Mouse (Mus musculus): Measurements from ENCODE around the gene Aldob. TPM values are rescaled to one million over a fixed set of nuclear protein-coding genes. Genes with fewer than 3 reads are reported as not detected.
A peak's percentile ranks its signal among the peaks of the same experiment; 100 is the strongest.

The Aldob gene
- polyA plus RNA-seq (2014; fragmentation: Nextera tagmentation; extraction: Ambion mirVana): 0.09 and 0.14 TPM in 2 replicates

DNA sequence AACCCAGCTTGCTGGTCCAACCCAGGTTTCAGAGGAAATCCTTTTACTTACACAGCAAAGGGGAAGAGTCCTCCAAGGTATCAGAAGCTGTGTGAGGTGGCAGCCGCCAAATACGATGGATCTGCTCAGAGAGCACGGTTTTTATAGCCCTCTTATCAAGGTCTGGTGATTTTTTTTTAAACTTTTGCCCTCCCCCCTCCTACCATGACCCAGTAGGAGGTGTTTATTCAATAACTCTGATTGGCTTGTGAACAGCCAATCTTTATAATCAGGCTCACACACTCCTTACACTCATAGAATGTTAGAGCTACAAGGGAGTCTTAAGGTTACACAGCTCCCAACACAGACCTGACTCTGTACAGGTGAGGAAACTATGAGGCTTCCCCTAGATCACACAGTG, at the start of gene Aldob:
Gene Aldob, minus strand, starts transcription at position 164 of the 400 bp plus-strand sequence.
- ATAC-seq (ENCODE audit: low read depth) (no peak), DNase-seq (ENCODE audit: low spot score) (no peak)
- Histone ChIP-seq H3K27me3 (replicated peaks; ENCODE audit: control insufficient read depth, insufficient read depth, low read length) (no peaks in the 10 kb centered on the region), H3K4me1 (ENCODE audit: control insufficient read depth, insufficient read depth, low read length) (no peaks in the 10 kb centered on the region), H3K9ac (ENCODE audit: low read depth, low read length) (no peak within 1 kb of the TSS), H3K27ac (replicated peaks; ENCODE audit: low read depth, low read length) (no peak within 1 kb of the TSS), H3K4me3 (ENCODE audit: low read depth, low read length) (no peak within 1 kb of the TSS), H3K4me2 (ENCODE audit: low read depth, low read length) (no peak within 1 kb of the TSS), H3K9me3 (ENCODE audit: control insufficient read depth, low read length) (no peaks in the 10 kb centered on the region), H3K36me3 (ENCODE audit: control insufficient read depth, insufficient read depth, low read length) (no peaks in the 10 kb centered on the region)
- 59% methylated on average over 3 of the region's 3 CpGs for WGBS

DNA sequence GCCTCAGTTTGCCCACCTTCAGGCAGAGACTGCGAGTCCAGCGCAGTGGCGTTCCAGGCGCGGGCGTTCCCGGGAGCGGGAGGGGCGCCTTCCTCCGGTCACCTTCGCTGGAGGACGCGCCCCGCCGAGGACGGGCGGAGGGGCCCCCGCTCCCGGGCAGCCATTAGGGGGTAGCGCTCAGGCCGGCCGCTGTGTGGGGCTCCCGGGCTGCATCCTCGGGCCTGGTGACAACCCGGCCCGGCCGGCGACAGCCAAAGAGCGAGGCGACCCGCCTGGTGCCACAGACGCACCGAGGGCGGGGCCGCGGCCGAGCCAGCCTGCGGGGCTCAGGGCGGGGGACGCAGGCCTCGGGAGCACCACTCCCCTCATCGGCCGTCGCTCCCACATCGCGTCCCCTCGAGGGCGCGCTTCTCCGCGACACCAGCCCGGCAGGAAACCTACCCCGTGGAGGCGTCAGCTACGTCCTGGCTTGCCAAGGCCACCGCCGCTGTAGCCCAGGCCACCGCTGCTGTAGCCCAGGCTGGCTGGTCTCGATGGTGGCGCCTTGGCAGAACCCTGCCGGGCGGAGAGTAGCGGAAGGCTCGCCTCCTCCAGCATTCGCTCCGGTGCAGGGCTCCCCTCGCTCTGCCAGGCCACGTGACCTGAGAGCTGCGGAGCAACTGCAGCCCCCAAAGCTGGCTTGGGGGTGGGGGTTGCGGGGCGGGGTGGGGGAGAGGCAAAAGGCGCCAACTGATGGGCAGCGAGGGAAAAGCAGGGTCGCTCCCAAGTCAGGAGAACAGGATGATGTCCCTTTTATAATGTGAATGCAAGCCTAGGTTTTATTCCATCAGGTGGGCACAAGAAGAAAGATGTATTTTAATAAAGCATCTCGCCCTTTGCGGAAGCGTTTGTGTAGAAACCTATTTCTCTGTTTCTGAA, 48.1 kb upstream of the Aldob start, which contains the start of gene Tmem246:
Gene Tmem246, minus strand, starts transcription at position 694 of the 918 bp plus-strand sequence.
- H3K4me3 ChIP-seq (ENCODE audit: low read depth, low read length): peak within 1 kb of the TSS; percentile 76
- H3K9ac ChIP-seq (ENCODE audit: low read depth, low read length): peak within 1 kb of the TSS; percentile 80
- peak within 1 kb of the TSS; percentile 88 for H3K4me2 ChIP-seq (ENCODE audit: low read depth, low read length)
- H3K4me1 ChIP-seq (ENCODE audit: control insufficient read depth, insufficient read depth, low read length): peaks cover 7% of the 10 kb centered on the region
- no peaks in the 10 kb centered on the region for H3K9me3 ChIP-seq (ENCODE audit: control insufficient read depth, low read length)
- H3K27me3 ChIP-seq (replicated peaks; ENCODE audit: control insufficient read depth, insufficient read depth, low read length): no peaks in the 10 kb centered on the region
- DNase-seq (ENCODE audit: low spot score): peak; percentile 84
- no peaks in the 10 kb centered on the region for H3K36me3 ChIP-seq (ENCODE audit: control insufficient read depth, insufficient read depth, low read length)
- ATAC-seq (ENCODE audit: low read depth): peak; percentile 92
- WGBS: under 1% methylated on average over 19 of the region's 77 CpGs
- H3K27ac ChIP-seq (replicated peaks; ENCODE audit: low read depth, low read length): peak within 1 kb of the TSS; percentile 59

GRCm38 (mm10) chr4:49596846-49597182, 47.5 kb upstream of the Aldob start:
- Histone ChIP-seq H3K4me1 (ENCODE audit: control insufficient read depth, insufficient read depth, low read length) (peaks cover 7% of the 10 kb centered on the region), H3K9me3 (ENCODE audit: control insufficient read depth, low read length) (no peaks in the 10 kb centered on the region), H3K27ac (replicated peaks; ENCODE audit: low read depth, low read length) (peak overlapping the region; percentile 59; the same call in 1 of the 2 replicates), H3K27me3 (replicated peaks; ENCODE audit: control insufficient read depth, insufficient read depth, low read length) (no peaks in the 10 kb centered on the region), H3K9ac (ENCODE audit: low read depth, low read length) (peak overlapping the region; percentile 80), H3K4me2 (ENCODE audit: low read depth, low read length) (peak overlapping the region; percentile 88), H3K4me3 (ENCODE audit: low read depth, low read length) (peak overlapping the region; percentile 76), H3K36me3 (ENCODE audit: control insufficient read depth, insufficient read depth, low read length) (no peaks in the 10 kb centered on the region)
- ATAC-seq (ENCODE audit: low read depth) (no peak; the same call in 1 of the 2 replicates), DNase-seq (ENCODE audit: low spot score) (no peak)
- WGBS: 2% methylated on average over 19 of the region's 20 CpGs

- H3K4me2 ChIP-seq (ENCODE audit: low read depth, low read length): no peak overlapping the region
- no peak overlapping the region for H3K4me3 ChIP-seq (ENCODE audit: low read depth, low read length)
- WGBS: 76% methylated on average over 2 of the region's 2 CpGs
- ATAC-seq (ENCODE audit: low read depth) (no peak), DNase-seq (ENCODE audit: low spot score) (no peak)
- no peaks in the 10 kb centered on the region for H3K9me3 ChIP-seq (ENCODE audit: control insufficient read depth, low read length)
- H3K36me3 ChIP-seq (ENCODE audit: control insufficient read depth, insufficient read depth, low read length): peaks cover 11% of the 10 kb centered on the region
- no peak overlapping the region for H3K9ac ChIP-seq (ENCODE audit: low read depth, low read length)
- H3K27me3 ChIP-seq (replicated peaks; ENCODE audit: control insufficient read depth, insufficient read depth, low read length): no peaks in the 10 kb centered on the region
- no peak overlapping the region for H3K27ac ChIP-seq (replicated peaks; ENCODE audit: low read depth, low read length)
- 0 out of 2 replicates have a peak, but pooled peaks cover under 1% of the 10 kb centered on the region for H3K4me1 ChIP-seq (ENCODE audit: control insufficient read depth, insufficient read depth, low read length)
These were observed 40.8 kb upstream of the Aldob start for GRCm38 (mm10) chr4:49590152-49590551.

DNA sequence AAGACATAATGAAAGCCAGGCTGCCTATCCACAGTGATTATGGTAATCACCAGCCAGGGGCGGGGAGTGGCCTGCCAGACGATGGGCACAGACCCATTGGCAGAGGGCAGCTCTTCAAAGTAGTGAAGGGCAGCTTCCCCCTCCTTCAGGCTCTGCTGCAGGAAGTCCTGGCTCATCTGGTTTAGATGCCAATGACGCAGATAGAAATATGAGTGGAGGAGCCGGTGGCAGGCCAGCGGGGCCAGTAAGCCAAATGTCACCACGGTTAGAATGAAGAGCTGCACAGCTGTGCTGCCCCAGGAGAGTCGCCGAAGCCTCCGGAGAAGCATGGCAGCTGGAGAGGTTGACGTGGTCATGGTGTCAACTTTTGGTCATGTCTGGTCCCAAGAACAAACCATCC, 37.5 kb upstream of the Aldob start:
- peaks cover 11% of the 10 kb centered on the region for H3K36me3 ChIP-seq (ENCODE audit: control insufficient read depth, insufficient read depth, low read length)
- DNase-seq (ENCODE audit: low spot score) (no peak), ATAC-seq (ENCODE audit: low read depth) (no peak)
- H3K27ac ChIP-seq (replicated peaks; ENCODE audit: low read depth, low read length): no peak overlapping the region
- no peak overlapping the region for H3K4me3 ChIP-seq (ENCODE audit: low read depth, low read length)
- peaks cover 18% of the 10 kb centered on the region; the same call in 1 of the 2 replicates for H3K4me1 ChIP-seq (ENCODE audit: control insufficient read depth, insufficient read depth, low read length)
- H3K9me3 ChIP-seq (ENCODE audit: control insufficient read depth, low read length): no peaks in the 10 kb centered on the region
- 78% methylated on average over 10 of the region's 10 CpGs for WGBS
- H3K9ac ChIP-seq (ENCODE audit: low read depth, low read length): no peak overlapping the region
- no peaks in the 10 kb centered on the region for H3K27me3 ChIP-seq (replicated peaks; ENCODE audit: control insufficient read depth, insufficient read depth, low read length)
- H3K4me2 ChIP-seq (ENCODE audit: low read depth, low read length): no peak overlapping the region

DNA sequence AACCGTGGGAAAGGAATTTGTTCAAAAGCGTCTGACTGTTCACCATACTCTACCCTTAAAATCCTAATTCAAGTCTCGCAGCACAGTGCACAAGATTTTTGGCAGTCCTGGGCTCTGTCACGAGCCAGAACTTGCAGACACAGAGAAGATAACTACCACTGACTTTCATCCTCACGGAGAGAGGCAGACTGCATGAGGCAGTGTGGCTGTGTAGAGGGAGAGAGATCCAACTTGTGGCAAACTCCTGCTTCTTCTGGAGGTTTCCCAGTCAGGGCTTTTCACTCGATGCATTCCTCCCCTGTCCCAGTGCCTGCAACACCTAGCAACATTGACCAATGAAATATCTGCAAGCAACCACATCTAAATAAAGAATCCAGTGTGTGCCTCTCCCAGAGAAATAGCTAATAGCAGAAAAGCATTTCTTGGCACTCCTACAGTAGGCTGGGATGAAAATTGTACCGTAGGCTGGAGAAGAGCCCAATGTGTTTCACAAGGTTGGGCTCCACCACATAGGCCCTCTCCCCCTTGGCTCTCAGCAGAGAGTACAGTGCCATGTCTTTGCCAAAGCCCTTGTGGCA, 36.3 kb upstream of the Aldob start:
- WGBS: 61% methylated on average over 7 of the region's 7 CpGs
- DNase-seq (ENCODE audit: low spot score): peak; percentile 70
- Histone ChIP-seq H3K4me3 (ENCODE audit: low read depth, low read length) (no peak overlapping the region), H3K27me3 (replicated peaks; ENCODE audit: control insufficient read depth, insufficient read depth, low read length) (no peaks in the 10 kb centered on the region), H3K4me1 (ENCODE audit: control insufficient read depth, insufficient read depth, low read length) (peaks cover 18% of the 10 kb centered on the region; the same call in 1 of the 2 replicates), H3K9ac (ENCODE audit: low read depth, low read length) (no peak overlapping the region), H3K36me3 (ENCODE audit: control insufficient read depth, insufficient read depth, low read length) (peaks cover 11% of the 10 kb centered on the region), H3K27ac (replicated peaks; ENCODE audit: low read depth, low read length) (peak overlapping the region; percentile 46), H3K9me3 (ENCODE audit: control insufficient read depth, low read length) (no peaks in the 10 kb centered on the region), H3K4me2 (ENCODE audit: low read depth, low read length) (no peak overlapping the region)
- ATAC-seq (ENCODE audit: low read depth): peak; percentile 51

DNA sequence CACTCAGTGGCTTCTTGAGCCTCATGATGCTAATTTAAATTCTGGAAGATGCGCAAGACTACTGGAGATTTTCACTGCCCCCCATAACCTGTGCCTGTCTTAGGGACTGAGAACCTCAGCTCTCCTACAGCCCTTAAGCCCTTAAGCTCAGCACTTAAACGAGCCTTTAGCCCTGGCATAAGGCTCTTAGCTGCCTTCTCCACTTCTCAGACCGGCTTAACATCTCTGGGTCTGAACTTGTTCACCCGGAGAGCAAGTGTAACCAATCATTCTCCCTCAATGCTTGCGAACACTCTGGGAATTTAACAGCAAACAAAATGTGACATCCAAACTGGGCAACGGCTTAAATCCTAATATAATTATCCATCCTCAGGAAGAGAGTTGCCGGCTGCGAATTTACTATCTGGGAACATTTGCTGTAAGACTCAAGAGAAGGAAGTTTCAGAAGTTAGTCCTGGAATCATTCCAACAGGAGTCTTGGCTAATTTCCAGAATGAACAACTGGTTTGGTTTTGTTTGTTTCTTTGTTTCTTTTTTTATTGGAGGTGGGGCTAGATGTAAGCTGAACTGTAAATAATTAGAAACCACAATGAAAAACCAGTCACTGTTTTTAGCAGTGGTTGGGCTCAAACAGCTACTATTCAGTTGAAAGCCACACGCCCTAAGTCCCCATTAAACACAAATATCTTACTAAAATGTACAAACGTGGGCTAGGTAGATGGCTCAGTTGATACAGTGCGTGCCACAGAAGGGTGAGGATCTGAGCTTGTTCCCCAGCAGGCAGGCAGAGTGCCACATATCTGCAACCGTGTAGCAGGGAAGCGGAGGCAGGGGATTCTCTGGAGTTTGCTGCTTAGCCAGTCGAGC, 34.9 kb upstream of the Aldob start:
- Histone ChIP-seq H3K9ac (ENCODE audit: low read depth, low read length) (no peak overlapping the region), H3K9me3 (ENCODE audit: control insufficient read depth, low read length) (no peaks in the 10 kb centered on the region), H3K4me3 (ENCODE audit: low read depth, low read length) (no peak overlapping the region), H3K4me1 (ENCODE audit: control insufficient read depth, insufficient read depth, low read length) (peaks cover 18% of the 10 kb centered on the region; the same call in 1 of the 2 replicates), H3K4me2 (ENCODE audit: low read depth, low read length) (peak overlapping the region; percentile 11; the same call in 1 of the 2 replicates), H3K36me3 (ENCODE audit: control insufficient read depth, insufficient read depth, low read length) (peaks cover 11% of the 10 kb centered on the region), H3K27me3 (replicated peaks; ENCODE audit: control insufficient read depth, insufficient read depth, low read length) (no peaks in the 10 kb centered on the region), H3K27ac (replicated peaks; ENCODE audit: low read depth, low read length) (peak overlapping the region; percentile 53)
- ATAC-seq (ENCODE audit: low read depth) (peak; percentile 79), DNase-seq (ENCODE audit: low spot score) (peak; percentile 79)
- 34% methylated on average over 14 of the region's 14 CpGs for WGBS

- H3K4me1 ChIP-seq (ENCODE audit: control insufficient read depth, insufficient read depth, low read length): peaks cover 18% of the 10 kb centered on the region; the same call in 1 of the 2 replicates
- H3K27ac ChIP-seq (replicated peaks; ENCODE audit: low read depth, low read length): no peak overlapping the region
- H3K27me3 ChIP-seq (replicated peaks; ENCODE audit: control insufficient read depth, insufficient read depth, low read length): no peaks in the 10 kb centered on the region
- DNase-seq (ENCODE audit: low spot score) (no peak), ATAC-seq (ENCODE audit: low read depth) (no peak)
- H3K36me3 ChIP-seq (ENCODE audit: control insufficient read depth, insufficient read depth, low read length): peaks cover 5% of the 10 kb centered on the region
- H3K9me3 ChIP-seq (ENCODE audit: control insufficient read depth, low read length): no peaks in the 10 kb centered on the region
- H3K4me3 ChIP-seq (ENCODE audit: low read depth, low read length): no peak overlapping the region
- 78% methylated on average over 4 of the region's 4 CpGs for WGBS
- no peak overlapping the region for H3K4me2 ChIP-seq (ENCODE audit: low read depth, low read length)
- no peak overlapping the region for H3K9ac ChIP-seq (ENCODE audit: low read depth, low read length)
These were observed 31.9 kb upstream of the Aldob start for GRCm38 (mm10) chr4:49581256-49581655.
